ENCODE assay signal across 11 mouse cellular contexts in genomic region chrX:140183003-140183402, GRCm38 (mm10).
A peak's percentile ranks its signal among the peaks of the same experiment; 100 is the strongest.
DNase-seq lines count a peak whose midpoint lies in the region; ATAC-seq and TF ChIP-seq lines count a peak whose summit lies in the region.
"Had no signal": no experiment of that assay in that cellular context is flagged by ENCODE, and none has a peak within 500 bp of the region (broad histone marks: within the 10 kb centered on the region; RNA-seq: fewer than 3 reads in every experiment).

No protein-coding gene starts in this region.

- H3K4me2 ChIP-seq in liver, embryonic 14.5 days (ENCODE audit: low read depth) = no peak overlapping the region
- H3K4me2 ChIP-seq: limb, embryonic 13.5 days; midbrain, embryonic 12.5 days had no signal

- no peak overlapping the region for H3K27ac ChIP-seq in liver, embryonic 14.5 days
- H3K27ac ChIP-seq in ES-E14 (ENCODE audit: insufficient read depth, low read depth, low read length, poor library complexity, severe bottlenecking) = no peak overlapping the region
- H3K27ac ChIP-seq: limb, embryonic 13.5 days; midbrain, embryonic 12.5 days had no signal

- H3K9ac ChIP-seq in liver, embryonic 14.5 days (replicated peaks) = no peak overlapping the region
- no peak overlapping the region for H3K9ac ChIP-seq in ES-E14 (ENCODE audit: insufficient read depth, low read depth, low read length, poor library complexity, severe bottlenecking)
- H3K9ac ChIP-seq: limb, embryonic 13.5 days; midbrain, embryonic 12.5 days had no signal

- in situ Hi-C loops in ES-E14 (cut with MboI; ENCODE audit: low sequenced_read_pairs in 2 of 2, unreplicated experiment in 2 of 2) = loop anchor here in 1 of 2 experiments (25.0 kb wide), 1 partner anchor 446 kb away; no protein-coding TSS in a partner anchor

- H3K27me3 ChIP-seq in liver, embryonic 14.5 days (ENCODE audit: control insufficient read depth, insufficient read depth, low read length) = no peaks in the 10 kb centered on the region; the same call in 1 of the 2 replicates

- no peak for ATAC-seq in liver, embryonic 14.5 days (ENCODE audit: insufficient read depth)
- peak; percentile 65 for ATAC-seq in megakaryocyte progenitor cell, adult 5-6 weeks (replicated peaks; ENCODE audit: poor library complexity)

- no peaks in the 10 kb centered on the region for H3K9me3 ChIP-seq in liver, embryonic 14.5 days (ENCODE audit: control insufficient read depth, low read length)
- H3K9me3 ChIP-seq in ES-E14 (ENCODE audit: control insufficient read depth, insufficient read depth, low read depth, low read length) = no peaks in the 10 kb centered on the region
- H3K9me3 ChIP-seq: limb, embryonic 13.5 days; midbrain, embryonic 12.5 days had no signal

- DNase-seq in embryo, embryonic 10 days (ENCODE audit: low spot score) = peak; percentile 8
- no peak for DNase-seq in embryo, embryonic 11 days
- DNase-seq in liver, embryonic 14.5 days (ENCODE audit: low read depth in 3 of 3, low spot score in 3 of 3) = no peak
- DNase-seq in liver = no peak
- peak; percentile 12 for DNase-seq in ES-E14 (ENCODE audit: low read depth, low spot score)
- no peak for DNase-seq in right cerebral cortex, postnatal 10 days (ENCODE audit: low spot score in 2 of 2)
- DNase-seq in urinary bladder, adult 18-20 months (ENCODE audit: low spot score in 2 of 2) = no peak
- DNase-seq: heart, postnatal 4 days had no signal

- H3K4me1 ChIP-seq in liver, embryonic 14.5 days (replicated peaks; ENCODE audit: control insufficient read depth in 2 of 2, insufficient read depth in 2 of 2, low read length in 1 of 2) = no peaks in the 10 kb centered on the region
- no peaks in the 10 kb centered on the region for H3K4me1 ChIP-seq in ES-E14 (ENCODE audit: control insufficient read depth in 2 of 2, insufficient read depth in 2 of 2, low read length in 2 of 2, poor library complexity in 1 of 2)
- H3K4me1 ChIP-seq: limb, embryonic 13.5 days; midbrain, embryonic 12.5 days had no signal

- TF ChIP-seq EP300 in liver, embryonic 14.5 days (IDR thresholded peaks at IDR 0.05; ENCODE audit: low read depth) = no peak

- WGBS in liver, embryonic 14.5 days (ENCODE audit: insufficient replicate concordance) = 68% methylated on average over 3 of the region's 3 CpGs

- H3K36me3 ChIP-seq in liver, embryonic 14.5 days (replicated peaks; ENCODE audit: control insufficient read depth, insufficient read depth, low read depth) = no peaks in the 10 kb centered on the region
- no peaks in the 10 kb centered on the region for H3K36me3 ChIP-seq in ES-E14 (ENCODE audit: control insufficient read depth, insufficient read depth, low read length, poor library complexity, severe bottlenecking)
- H3K36me3 ChIP-seq: limb, embryonic 13.5 days; midbrain, embryonic 12.5 days had no signal

- H3K4me3 ChIP-seq in liver, embryonic 14.5 days (ENCODE audit: insufficient read depth in 1 of 2, low read depth in 2 of 2, low read length in 2 of 2) = no peak overlapping the region
- H3K4me3 ChIP-seq in ES-E14 (ENCODE audit: insufficient read depth in 1 of 2, low read depth in 1 of 2, low read length in 2 of 2, poor library complexity in 1 of 2, severe bottlenecking in 1 of 2) = no peak overlapping the region
- H3K4me3 ChIP-seq: limb, embryonic 13.5 days; midbrain, embryonic 12.5 days had no signal

- peak; percentile 39; the same call in 1 of the 2 replicates for TF ChIP-seq CTCF in liver, embryonic 14.5 days (IDR thresholded peaks at IDR 0.05; ENCODE audit: low read depth)

TF ChIP-seq in ES-E14, 5 proteins besides CTCF, POLR2A, EP300 and RAD21:
- TF ChIP-seq HCFC1 (IDR thresholded peaks at IDR 0.05; ENCODE audit: borderline replicate concordance, insufficient read depth, low read length) (no peak), MAFK (IDR thresholded peaks at IDR 0.05; ENCODE audit: insufficient read depth, low read depth, low read length) (no peak), ZC3H11A (IDR thresholded peaks at IDR 0.05; ENCODE audit: borderline replicate concordance, low read depth, low read length) (peak; percentile 68)

Comparison
In these comparisons a context has a peak if more than half of its experiments do, and no peak if none do; other contexts are left out.
1. DNase-seq: peak in embryo, embryonic 10 days (single experiment) and ES-E14 (single experiment); none in embryo, embryonic 11 days (single experiment), liver, embryonic 14.5 days (0 of 3), liver (single experiment), right cerebral cortex, postnatal 10 days (0 of 2) and urinary bladder, adult 18-20 months (0 of 2).